Mouse (Mus musculus) spleen, adult 18-20 months (tissue): ENCODE results near the gene Rrbp1.
A peak's percentile ranks its signal among the peaks of the same experiment; 100 is the strongest.

Experiments used
- DNase-seq, 2 experiments: peaks; one replicate each; pipeline ENCODE4 v3.0.0; 2022; ENCODE audit warnings: mixed read lengths in 2 of 2

Gene Rrbp1

DNA sequence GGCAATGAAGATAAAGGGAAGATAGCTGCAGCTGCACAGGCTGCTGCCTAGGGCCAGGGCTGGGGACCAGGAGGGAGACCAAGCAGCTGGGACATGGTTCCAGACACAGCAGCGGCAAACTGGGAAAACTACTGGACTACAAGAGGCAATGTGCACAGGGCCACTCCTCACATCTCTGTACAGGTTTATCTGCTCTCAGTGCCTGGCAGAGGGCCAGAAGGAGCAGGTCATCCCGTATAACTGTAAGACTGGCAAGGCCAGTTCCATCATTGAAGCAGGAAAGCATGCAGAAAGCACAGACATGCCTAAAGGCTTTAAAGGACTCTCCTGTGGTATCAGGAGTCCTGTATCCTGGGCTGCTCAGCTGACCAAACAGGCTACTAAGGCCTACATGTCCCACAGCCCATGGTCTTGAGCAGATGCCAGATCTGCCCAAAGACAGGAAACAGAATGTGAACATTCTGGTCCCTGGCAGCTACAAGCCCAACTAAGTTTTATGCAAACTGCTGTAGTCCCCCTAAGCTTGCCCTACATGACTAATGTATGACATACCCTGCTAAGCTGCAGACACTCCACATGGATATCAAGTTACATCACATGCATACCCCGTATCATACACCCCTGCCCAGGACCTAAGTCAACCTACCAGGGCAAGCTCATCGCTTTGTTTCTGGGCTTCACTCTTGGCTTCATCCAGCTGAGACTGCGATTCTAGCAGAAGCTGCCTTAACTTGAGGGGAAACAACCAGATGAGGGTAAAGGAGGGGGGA lies 59.3 kb downstream of the Rrbp1 start:
- DNase-seq: no peak

DNA sequence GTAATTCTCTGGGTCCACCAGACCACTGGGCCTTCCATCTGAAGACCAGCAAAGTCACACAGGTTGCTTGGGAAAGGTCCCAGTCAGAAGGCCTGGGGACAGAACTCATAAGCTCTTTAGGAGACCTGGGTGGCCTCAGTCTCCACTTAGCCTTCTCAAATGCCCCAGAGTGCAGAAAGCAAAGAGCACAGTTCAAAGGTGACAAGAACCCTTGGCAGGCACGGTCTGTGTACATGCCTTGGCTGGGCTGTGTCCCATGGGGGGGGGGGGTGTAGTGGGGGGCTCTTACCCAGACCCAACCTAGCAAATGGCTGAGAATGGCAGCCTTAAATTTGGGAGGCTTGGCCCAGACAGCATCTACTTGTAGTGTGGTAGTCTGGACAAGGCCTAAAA lies 60.0 kb downstream of the Rrbp1 start:
- DNase-seq: no peak

DNA sequence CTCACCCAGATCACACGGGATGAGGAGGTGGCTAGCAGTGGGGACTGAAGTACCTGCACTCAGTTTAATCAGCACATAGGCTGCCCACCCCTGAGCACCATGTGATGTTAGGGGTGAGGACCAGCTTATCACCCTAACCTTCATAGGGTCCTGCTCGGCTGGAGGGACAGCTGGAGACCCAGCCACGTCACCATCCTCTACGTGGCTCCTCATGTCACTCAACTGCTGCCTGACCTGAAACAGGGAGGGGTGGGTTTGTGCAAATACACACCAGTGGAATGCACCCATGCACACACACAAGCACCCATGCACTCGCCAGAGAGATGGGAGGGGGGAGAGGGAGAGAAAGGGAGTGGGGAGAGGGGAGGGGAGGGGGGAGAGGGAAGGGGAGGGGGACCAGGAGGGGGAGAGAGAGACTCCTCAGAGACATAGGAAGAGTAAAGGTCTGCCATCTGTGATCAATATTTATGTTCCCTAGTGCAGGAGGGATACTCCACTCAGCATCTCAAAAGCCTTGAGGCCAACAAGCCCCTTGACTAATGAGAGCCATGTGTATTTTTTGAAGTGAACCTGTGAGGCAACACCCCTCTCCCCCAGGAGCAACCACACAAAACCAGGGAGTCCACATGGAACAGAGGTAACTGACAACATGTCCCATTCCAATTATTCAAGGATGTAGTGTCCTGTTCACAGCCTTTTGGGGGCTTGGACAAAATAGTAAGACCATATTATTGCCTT lies 60.6 kb downstream of the Rrbp1 start:
- no peak for DNase-seq

DNA sequence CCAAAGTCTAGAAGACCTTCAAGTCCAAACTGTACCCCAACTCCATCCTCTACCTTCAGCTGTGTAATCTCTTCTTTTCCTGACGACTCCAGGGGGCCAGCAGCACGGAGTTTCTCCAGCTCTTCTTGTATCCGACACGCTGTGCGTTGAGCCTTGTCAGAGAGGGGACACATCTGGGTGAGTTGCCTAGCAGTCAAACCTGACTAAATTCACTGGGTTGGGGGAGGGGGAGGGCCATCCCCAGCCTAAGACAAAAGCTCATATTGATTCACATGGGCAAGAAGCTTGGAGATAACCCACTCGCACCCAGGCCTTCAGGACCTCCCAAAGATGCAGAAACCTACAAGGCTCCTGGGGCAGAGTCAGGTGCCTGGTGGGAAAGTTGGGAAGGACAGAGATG lies 61.8 kb downstream of the Rrbp1 start:
- DNase-seq: no peak

DNA sequence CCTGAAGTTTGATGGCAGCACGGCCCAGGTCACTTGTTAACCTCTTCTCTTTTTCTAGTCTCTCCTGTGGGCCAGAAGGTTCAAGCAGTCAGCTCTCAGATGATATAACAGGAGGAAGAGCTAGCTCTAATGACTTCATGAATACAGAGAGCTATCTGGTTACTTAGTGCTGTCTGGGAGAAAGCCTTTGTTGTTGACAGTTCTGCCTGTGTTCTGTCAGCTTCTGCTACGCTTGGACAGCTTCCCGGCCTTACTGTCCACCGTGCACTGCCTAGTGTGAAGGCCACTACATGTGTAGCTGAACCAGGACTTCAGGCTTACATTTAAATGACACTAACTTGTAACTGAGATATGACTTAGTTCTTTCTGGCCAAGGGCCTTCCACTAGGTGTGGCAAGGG lies 62.6 kb downstream of the Rrbp1 start:
- no peak for DNase-seq

DNA sequence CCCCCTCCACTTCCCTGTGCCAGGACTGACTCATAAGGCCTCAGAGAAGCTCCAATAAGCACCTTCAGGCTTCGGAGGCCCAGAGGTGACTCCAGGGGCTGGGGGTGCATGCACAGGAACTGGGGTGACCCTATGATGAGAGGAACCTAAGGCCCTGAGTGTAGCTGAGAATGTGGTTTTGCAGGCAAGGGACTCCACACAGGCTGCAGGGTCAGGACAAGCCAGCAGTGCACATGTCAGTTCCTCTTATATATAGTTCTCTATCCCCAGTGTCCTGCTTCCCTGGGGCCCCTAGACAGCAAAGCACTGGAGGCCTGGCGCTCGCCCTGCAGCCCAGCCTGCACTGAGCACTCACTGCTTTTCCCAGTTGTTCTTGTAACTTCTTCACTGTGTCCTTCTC lies 63.1 kb downstream of the Rrbp1 start:
- no peak for DNase-seq

DNA sequence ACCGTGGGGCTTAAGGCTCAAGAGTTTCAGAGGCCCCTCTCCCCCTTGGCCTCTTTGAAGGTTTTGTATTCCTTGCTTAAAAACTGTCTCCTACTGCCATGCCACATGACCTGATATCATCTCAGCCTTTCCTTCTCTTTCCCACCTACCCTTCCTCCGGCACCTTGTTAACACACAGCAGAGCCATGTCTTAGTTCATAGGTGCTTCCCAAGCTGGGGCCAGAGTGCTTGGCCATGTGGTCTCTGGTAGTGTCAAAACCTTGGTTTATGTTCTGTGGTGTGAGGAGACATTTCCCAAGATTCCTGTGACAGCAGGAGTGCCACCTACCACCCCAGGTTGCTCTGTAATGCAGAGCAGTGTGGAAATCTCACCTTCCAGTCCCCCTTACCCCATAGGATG lies 64.7 kb downstream of the Rrbp1 start:
- no peak for DNase-seq

DNA sequence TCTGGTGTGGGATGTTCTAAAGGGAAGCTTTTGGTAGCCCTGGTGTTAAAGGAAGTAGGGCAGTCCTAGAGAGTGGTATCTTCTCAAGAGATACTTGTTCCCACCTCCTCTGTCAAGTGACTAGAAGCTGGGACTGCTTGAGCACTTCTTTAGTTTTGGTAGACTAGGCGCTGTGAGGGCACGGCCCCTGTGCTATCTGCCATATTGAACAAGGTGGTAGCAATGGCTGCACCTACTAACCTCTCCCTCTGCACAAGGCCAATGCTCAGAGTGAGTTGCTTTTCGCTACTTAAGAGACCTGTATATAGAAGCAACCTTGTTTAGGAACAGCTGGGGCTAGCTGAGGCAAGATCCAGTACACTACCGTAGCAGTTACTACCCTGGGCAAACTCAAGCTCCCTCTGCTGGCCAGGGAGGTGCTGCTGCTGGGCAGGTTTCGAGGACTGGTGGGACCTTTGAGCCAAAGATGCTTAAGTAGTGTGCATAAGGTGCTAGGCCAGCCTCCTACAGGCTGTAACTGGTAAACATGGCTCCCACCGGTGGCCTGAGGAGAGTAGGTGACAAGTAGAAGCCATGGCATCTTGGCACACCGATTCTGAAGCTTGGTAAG lies 65.5 kb downstream of the Rrbp1 start:
- DNase-seq: peak in 1 of 2 experiments; percentile 42

DNA sequence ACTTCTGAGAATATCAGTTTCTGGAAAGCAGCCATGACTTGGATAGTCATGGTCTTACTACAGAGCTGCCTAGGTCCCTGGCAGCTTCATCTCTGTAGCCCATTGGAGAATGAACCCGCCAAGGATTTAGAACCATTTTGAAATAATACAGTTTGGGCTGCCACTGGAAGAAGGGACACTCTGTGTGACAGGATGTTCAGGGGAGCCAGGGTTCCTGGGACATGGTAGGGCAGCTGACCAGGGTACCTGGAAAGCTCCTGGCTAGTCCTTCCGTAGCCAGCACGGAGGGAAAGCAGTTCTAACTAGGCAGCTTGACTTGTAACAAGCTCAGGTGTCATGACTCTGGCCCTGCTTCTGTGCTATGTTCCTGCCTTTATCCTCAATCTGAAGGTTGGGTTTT lies 66.3 kb downstream of the Rrbp1 start:
- no peak for DNase-seq

DNA sequence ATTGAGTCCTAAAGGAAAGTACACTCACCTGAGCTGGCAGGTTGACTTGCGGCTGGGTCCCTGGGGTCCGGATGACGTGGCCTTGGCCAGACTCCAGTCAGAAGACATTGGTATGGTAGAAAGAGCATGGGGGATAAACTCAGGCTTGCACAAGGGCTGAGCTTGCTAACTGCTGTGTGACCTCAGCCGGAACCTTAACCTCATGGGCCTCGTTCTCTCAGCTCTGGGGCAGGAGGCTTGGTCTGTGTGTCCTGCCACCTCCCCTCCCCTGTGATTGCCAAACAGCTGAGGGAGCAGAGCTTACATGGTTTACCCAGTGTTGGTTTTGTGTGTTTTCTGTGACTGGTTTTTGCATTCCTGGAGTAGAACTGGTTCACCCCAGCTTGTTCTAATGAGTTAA lies 70.7 kb downstream of the Rrbp1 start:
- DNase-seq: no peak

DNA sequence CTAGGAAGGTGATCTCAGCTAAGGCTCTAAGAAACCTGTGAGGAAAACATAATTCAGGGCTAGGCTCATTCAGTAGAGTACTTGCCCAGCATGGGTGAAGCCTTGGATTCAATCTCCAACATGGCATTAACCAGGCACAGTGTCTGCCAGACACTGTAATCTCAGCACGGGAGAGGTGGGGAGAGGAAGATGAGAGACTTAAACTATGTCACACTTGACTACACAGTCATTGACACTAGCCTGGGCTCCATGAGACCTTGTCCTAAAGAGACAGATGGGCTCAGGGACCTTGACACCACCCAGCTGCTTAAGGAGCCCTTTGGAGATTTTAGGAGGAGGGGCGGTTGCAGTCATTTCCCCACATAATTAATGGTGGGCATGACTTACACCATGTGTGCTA lies 73.2 kb downstream of the Rrbp1 start:
- no peak for DNase-seq

DNA sequence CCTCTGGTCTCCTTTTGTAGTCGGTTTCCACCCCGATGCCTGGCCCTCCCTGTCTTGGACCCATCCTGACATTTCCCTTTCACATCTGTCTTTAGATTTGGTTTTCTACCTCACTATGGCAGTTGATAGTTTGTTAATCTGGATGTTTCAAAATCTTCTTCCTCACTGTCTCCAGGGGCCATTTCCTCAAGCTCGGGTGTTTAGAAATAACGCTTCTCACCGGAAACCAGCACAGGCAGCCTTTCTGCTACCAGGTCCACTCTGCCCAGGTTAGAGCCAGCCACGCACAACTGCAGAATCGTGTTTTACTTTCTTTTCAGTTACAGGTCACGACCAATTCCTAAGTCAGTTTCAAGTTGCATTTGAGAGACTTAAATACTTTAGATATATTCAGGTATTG lies 76.6 kb downstream of the Rrbp1 start:
- no peak for DNase-seq

DNA sequence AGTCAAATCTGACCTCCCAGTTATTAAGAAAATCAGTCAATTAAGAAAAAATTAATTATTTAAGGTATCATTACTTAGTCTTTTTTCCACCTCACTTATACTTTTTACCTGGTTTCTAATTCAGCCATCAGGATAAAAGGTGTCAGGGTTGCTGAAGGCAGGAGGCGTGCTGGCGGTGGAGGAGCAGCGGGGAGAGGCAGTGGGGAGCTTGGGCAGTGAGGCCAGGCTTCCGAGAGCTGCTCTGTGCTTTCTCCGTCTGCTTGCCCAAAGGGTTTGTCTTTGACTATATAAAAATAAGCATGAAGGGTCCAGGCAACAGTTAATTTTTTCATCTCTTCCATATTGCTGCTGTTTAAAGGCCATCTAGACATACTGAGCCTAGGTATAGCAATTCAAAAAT lies 77.5 kb downstream of the Rrbp1 start:
- no peak for DNase-seq

DNA sequence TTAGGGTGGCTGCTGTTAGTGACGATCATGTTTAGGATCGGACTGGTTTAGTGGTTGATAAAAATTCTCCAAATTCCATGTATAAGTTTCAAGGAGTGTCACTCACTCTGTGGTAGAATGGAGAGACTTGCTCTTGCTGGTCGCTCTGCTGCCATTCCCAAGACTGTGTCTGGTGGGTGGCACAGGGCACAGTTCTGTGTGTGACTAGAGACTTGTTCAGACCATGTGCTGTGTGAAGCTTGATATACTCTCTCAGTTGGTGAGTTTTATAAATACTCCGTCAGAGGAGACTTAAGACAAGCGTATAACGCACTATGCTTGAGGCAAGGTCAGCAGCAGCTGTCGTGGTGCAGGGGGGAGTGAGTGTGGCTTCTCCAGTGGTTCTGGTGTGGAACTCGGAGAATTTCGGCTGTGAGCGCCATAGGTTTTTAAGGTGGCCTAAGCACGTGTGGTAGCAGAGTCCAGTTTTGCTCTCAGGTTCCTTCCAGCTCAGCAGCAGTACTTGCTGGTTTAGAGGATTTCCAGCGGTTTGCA lies 78.7 kb downstream of the Rrbp1 start:
- DNase-seq: no peak

DNA sequence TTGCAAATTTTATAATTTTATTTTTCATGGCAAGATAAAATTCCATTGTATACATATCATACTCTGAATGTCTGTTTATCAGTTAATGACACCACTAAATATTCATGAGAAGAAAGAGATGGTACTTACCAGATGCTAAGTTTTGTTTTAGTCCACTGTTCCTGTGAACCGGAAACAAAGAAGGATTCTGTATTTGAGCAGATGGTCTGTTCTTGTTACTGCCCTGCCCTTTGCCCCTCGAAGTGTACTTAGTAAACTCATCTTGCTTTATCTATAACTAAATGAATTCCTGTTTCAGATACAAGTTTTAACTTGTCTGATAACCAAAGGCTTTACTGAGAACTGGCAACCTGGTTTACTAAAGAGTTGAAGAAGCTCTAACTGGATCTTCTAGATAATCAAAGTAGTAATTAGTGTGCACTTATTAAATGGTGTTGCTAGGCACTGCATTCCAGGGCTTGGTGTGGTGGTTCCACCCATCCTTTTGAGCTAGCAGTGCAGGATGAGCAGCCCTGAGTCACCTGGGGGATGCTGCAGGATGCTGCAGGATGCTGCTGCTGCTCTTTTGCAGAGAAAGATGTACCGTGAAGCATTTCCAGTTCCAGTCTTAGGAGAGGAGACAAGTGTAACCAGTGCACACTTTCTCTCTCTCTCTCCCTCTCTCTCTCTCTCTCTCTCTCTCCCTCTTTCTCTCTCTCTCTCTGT lies 81.3 kb downstream of the Rrbp1 start:
- DNase-seq: no peak

DNA sequence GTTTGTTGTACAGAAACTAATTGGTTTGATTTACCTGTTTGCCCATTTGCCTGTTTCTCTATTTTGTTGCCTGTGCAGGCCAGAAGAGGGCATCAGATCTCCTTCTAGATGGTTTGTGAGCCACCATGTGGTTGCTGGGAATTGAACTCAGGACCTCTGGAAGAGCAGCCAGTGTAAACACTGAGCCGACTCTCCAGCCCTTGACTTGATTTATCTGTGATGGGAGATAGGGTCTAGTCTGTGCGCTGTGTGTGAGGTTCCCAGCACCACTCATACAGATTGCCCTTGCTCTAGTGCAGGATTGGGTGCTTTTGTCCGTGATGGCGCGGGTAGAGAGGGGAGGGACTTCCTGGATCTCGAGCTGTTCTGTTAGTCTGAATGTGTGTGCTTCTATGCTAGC lies 85.2 kb downstream of the Rrbp1 start:
- no peak for DNase-seq

DNA sequence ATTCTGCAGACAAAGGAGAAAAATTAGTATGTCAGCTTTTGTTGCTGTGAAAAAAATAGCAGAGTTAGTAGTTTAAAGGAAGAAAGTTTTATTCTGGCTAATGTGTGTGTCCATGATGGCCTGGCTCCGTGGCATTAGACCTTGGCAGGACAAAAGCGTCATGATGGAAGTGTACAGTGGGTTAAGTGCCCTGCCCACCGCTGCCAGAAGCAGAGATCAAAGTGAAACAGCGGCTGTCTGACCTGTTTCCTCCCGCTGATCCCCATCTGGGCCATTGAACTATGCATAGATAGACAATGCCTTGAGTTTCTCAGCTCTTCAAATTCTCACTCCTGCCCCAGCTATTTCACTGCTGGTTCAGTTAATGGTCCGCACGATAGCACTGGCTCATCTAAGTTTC lies 87.0 kb downstream of the Rrbp1 start:
- DNase-seq: no peak

DNA sequence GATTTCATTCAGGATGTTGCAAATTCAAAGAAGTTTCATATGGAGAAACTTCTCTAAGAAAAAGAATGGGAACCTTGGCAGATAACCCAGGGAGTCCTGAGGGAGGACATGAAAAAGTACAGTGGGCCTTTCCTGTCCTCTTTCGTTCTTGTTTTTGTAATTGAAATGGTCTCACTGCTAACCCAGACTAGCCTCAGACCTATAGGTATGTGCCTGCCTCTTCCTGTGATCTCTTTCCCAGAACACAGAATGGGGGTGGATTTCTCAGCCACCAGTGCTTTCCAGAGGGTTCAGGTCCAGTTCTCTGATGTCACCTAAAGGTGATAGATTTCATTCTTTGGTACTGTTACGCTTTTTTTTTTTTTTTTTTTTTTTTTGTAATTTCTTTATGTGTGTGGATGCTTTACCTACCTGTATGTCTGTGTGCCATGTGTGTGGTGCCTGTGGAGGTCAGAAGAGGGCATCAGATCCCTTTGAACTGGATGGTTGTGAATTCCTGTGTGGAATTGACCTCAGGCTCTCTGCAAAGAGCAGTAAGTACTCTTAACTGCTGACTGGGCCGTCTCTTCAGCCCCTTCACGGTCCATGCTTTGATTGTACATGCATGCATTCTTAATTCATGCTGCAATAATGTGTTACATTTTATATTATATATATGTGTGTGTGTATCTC lies 92.1 kb downstream of the Rrbp1 start:
- no peak for DNase-seq

DNA sequence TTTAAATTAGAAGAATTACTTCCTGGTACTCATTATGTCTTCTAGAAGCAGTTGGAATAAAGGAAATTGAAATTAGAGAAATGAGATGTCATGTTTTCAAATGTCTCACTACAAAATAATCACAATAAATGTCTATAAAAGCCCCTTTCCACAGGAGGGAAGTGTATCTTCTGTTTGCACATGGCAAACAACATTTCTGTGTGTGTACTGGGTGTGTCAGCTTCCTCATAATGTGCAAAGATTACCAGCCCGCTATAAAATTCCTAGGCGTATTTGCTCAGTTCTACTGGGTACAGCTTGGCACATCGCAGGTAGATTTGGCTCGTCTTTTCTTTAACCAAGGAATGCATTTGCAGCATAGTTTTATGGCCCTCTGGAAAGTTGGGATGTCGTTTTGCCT lies 93.4 kb downstream of the Rrbp1 start:
- no peak for DNase-seq

DNA sequence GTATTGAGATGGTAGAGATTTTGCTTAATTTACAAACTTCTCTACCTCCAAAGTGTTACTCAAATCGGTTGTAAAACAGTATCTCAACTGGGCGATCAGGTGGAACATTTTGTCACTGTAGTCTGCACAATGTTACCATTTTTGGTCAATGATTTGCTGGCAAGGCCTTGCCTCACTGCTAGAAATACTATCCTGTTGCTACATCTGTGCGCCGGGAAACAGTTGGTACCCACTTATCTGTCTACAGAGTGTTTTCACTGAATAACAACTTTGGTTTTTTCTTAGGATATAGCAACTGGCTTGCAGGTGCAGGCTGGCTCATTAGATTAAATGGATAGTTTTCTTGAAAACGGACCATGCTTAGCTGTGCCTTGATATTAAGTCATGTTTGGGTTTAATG lies 94.8 kb downstream of the Rrbp1 start:
- no peak for DNase-seq

DNA sequence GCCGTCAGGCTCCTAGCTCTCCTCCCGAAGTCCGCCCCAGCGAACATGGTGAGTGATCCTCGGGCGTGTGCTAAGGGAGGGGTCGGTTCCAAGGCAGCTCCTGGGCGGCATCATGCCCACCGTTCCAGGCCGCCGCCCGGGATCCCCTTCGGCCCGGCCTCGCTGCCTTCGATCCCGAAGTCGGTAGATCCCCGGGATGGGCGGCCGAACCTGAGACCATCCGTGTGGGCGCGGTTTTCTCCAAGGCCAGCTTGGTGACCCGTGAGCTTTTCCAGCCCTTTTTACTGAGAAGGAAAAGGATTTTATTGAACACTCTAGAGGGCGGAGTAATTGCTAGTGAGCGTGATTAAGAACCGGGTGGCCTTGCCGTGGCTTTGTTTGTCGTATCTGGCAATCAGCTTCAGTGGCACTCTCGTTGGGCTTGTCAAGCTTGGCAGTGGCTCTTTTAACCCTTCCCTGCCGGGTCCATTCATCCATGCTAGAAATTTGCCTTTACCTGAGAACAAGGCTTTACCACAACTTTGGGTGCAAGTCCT lies 95.4 kb downstream of the Rrbp1 start:
- DNase-seq: no peak
